Mouse (Mus musculus) B cell, adult 62 days (primary cell): ENCODE measurements around the gene Gm43638. TPM values are rescaled to one million over a fixed set of nuclear protein-coding genes. Genes with fewer than 3 reads are reported as not detected.

Experiments
- total RNA-seq: library from RNA; stranded (reverse); gene quantifications from 4 replicates; pipeline ENCODE4 v1.2.4, GENCODE M21; 2023

Gene Gm43638
- total RNA-seq = not detected in 4 replicates

DNA sequence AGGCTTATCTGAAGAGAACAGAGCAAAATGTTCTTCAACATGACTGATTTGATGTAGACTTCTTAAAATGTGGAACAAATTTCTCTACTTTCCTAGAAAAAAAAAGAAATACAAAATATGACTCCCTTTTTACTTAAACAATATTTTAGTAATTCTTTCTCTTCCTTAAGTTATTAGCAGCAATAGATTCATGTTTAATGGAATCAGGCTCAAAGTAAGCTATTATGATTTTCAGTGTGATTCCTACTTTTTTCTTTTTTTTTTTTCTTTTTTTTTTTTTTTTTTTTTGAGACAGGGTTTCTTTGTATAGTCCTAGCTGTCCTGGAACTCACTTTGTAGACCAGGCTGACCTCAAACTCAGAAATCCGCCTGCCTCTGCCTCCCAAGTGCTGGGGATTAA is at the start of gene Gm43638:
Gm43638 (minus strand) TSS at position 101 of the 400 bp plus-strand sequence.

DNA sequence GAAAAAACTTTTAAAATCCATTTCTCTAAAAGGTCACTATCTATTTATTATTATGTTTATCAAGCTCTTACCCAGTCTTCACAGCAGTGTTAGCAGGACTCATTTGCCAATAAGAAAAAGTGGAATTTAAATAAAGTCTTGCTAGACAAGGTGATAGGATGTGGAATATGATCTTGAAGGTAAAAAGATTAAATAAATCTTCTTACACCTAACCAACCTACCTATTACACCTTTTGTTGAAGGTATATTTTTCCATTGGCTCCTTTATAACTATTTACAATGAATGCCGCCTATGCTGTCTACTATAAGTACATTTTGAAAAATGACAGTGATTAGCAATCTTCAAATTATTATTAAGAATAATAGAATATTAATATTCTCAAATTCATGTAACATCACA is 4.2 kb upstream of the Gm43638 start, which contains the start of gene Ugt2a1:
Ugt2a1 (minus strand) TSS at position 101 of the 400 bp plus-strand sequence.

DNA sequence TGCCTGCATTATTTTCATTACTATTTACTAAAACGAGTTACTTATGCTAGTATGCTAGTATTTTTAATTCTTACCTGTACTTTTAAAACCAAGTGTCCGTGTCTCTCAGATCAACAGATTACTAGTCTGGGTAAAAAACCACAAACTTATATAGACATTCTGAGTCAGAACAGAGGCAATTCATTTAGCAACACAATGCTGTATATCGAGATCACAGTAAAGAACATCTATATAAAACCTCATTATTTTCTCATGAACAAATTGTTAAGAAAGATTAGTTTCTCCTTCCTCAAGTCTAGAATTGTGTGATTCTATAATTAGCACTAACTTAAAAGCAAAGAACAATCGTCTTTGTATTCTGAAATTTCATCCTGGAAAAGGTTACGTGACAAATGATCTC is 4.4 kb downstream of the Gm43638 start, which contains the start of gene Ugt2a2:
Ugt2a2 (minus strand) TSS at position 101 of the 400 bp plus-strand sequence.

DNA sequence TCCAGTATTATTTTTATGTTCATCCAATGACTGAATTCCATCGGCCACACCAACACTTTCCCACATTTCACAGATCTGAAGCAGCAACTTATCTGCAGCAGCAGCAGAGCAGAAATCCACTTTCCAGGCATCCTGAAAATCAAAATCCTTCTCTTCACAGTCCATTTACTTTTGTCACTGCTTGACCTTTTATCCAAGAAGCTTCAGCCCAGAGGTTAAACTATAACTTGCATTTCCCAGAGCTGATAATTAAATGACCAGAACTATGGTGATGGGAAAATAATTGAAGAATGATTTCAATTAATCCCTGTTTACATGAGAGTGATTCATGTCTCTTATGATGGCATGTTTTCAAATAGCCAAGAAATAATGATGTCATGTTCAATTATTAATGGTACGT is 62.6 kb downstream of the Gm43638 start, which contains the start of gene Ugt2b38:
Ugt2b38 (minus strand) TSS at position 163 of the 400 bp plus-strand sequence.

Other genes with a start within 250 kb of the Gm43638 start
- not detected in 4 replicates for gene Ugt2b37, start 232.0 kb downstream of the Gm43638 start, total RNA-seq
- not detected in 4 replicates for gene Ugt2a3, start 149.6 kb downstream of the Gm43638 start, total RNA-seq
- not detected in 4 replicates for gene Ugt2b38, start 62.6 kb downstream of the Gm43638 start, total RNA-seq
- not detected in 4 replicates for gene Ugt2a2, start 4.5 kb downstream of the Gm43638 start, total RNA-seq
- gene Ugt2a1, start 4.1 kb upstream of the Gm43638 start, total RNA-seq = not detected in 4 replicates
- not detected in 4 replicates for gene Sult1b1, start 51.4 kb upstream of the Gm43638 start, total RNA-seq
- gene Sult1d1, start 82.2 kb upstream of the Gm43638 start, total RNA-seq = not detected in 4 replicates
- gene Sult1e1, start 104.8 kb upstream of the Gm43638 start, total RNA-seq = not detected in 4 replicates
- gene Csn1s1, start 179.4 kb upstream of the Gm43638 start, total RNA-seq = not detected in 4 replicates
- not detected in 4 replicates for gene Csn2, start 212.8 kb upstream of the Gm43638 start, total RNA-seq